Mouse (Mus musculus) urinary bladder, adult 18-20 months (tissue): ENCODE results near the gene Sppl3.

Experiments
- DNase-seq, 2 experiments: peaks; one replicate each; pipeline ENCODE4 v3.0.0; 2022; ENCODE audit warnings: low spot score in 2 of 2, mixed read lengths in 2 of 2

Sppl3 gene

DNA sequence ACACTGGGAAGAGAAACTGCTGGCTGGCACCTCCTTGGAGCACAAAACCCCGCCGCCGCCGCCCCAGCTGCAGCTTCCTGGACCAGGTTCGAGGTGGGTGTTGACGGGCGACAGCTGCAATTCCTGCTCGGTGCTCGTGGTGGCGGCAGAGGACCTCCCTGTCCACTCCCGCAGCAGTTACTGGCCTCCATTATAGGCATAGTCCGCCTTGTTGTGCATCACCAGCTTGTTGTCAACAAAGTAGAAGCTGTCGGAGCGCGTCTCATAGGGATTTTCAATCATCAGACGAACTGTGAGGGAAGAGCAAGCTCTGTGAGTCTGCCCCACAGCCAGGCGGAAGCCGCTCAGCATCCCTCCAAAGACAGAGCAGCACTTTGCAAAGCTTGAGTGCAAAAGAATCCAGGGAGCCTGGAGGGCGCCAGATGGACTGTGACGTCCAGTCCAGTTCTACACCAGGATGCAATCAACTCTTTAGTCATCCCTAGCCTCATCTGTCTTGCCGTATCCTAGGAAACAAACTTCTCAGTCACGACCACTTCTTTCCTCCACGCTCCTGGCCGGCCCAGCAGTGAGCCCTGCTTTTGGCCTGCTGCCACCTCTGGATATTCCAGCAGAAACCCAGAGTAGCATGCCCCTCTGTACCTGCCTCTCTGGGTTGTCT is 114.4 kb downstream of the Sppl3 start:
- DNase-seq: peak; percentile 71 to 74

GRCm38 (mm10) chr5:115126578-115127312 is 115.8 kb downstream of the Sppl3 start:
- peak in 1 of 2 experiments; percentile 28 for DNase-seq

DNA sequence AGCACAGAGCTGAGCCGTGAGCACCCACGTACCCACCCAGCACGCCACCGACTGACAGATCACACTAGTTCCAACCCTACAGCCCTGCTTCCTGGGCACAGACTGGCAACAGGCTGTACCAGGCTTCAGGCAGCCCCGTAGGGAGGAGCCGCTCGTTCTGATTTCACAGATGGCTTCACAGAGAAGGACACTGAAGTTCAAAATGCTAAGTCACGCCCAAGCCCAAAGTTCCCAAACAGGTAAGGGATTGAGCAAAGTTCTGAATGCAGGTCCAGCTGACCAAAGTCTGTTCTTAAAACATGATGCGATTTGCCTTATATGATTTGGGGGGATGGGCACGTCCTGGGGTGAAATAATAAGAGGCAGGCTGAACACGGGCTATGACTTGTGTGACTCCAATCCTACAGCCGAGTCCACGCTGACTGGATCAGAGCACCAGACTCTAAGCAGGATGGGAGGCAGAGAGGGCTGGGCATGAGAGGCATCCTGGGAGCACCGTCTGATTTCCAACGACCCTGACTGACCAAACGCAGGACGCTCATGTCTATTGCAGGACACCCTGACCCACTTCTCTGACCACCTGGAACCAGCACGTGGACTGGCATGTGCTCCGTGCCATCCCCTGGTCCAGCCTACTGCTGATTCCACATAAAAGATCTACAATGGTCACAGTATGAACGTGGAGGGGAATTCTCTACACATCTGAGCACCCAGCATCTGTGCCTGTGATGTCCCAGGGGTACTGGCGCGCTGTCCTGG is 116.7 kb downstream of the Sppl3 start:
- no peak for DNase-seq

DNA sequence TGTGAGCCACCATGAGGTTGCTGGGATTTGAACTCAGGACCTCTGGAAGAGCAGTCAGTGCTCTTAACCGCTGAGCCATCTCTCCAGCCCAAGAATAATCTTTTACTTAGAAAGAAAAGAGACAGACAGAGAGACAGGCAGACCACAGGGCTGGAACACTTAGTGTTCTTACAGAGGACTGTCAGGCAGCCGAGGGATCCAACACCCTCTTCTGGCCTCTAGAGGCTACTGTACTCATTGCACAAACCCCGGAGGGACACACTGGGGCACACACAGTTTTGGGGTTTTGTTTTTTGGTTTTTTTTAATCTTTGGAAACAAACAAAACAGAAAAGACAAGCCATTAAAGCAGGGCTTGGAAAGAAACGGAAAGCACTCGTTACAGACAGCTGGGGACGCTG is 118.4 kb downstream of the Sppl3 start:
- no peak for DNase-seq

DNA sequence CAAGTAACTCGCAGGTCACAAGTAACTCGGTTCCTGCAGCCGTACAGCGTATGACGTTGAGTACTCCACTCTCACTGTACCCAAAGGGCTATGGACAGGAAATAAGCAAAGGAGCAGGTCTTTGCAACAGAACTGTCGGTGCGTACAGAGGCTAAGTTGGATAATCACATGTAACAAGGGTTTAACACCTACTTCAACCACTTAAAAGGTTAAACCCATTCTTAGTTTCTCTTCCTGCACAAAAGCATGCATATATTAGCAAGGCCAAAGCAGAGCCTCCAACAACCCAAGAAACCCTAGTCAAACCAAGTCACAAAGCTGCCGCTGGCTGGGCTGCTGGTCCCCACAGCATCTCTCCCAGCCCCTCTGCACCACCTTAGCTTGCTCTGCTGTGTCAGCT is 121.5 kb downstream of the Sppl3 start:
- DNase-seq: no peak

DNA sequence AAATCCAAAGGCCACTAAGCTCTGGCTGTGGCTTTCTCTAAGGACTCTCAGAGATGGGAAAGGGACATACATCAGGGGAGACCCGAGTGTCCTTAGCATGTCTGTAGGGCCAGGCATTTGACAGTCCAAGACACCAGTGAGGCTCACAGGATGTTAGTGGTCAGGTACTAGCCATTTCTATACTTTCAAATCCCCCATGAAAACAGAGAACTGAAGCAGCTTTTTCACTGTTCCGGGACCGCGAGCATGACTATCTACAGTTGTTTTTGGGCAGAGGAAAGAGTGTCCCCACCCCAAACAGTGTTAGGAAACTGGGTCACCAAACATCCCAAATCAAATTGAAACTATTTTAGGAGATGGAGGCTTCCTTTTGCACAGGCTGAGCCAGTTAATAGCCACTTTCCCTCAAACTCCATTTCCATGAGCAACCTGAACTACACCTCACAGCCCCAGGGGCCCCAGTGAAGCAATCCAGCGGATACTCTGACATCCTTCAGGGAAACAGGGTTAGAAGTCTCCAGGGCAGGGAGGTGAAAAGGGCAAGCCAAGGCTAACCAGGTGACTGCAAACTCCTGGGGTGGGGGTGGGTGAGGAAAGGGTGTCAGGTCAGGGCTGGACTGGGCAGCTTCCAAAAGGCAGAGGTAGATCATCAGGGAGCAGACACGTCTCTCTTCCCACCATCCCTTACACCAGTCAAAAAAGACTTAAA is 122.6 kb downstream of the Sppl3 start:
- no peak for DNase-seq

GRCm38 (mm10) chr5:115134234-115135165 is 123.6 kb downstream of the Sppl3 start, which contains the start of gene Unc119b:
TSS of gene Unc119b (minus strand) at chr5:115134975.
- DNase-seq: peak; percentile 80 to 88

DNA sequence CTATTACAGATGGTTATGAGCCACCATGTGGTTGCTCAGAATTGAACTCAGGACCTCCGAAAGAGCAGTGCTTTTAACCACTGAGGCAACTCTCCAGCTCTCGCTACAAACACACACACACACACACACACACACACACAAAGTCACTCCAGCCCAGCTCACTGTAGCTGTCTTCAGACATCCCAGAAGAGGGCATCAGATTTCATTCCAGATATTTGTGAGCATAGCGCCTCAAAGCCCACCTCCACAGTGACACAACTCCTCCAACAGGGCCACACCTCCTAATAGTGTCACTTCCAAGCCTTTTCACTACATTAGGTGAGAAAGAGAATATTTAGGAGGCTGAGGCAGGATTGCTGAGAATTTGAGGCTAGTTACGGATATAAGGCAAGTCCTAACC is 128.2 kb downstream of the Sppl3 start:
- no peak for DNase-seq

DNA sequence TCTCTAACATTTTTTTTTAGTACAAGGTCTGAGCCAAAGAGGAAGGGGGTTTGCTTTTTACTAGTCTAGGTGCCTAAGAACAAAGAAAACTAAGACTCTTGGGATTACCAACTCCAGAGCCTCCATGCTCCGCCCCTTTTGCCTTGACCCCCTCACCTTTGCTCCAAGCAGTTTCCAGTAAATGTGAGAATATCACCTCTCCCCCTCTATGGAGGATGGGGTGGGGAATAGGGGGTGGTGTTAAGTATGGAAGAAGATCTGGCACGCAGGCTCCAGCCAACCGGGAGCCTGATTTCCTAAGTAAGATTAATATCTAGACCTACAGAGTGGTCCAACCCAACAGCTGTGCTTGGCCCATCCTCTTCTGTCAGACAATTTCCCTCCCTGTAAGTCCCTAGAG is 129.8 kb downstream of the Sppl3 start:
- DNase-seq: no peak

DNA sequence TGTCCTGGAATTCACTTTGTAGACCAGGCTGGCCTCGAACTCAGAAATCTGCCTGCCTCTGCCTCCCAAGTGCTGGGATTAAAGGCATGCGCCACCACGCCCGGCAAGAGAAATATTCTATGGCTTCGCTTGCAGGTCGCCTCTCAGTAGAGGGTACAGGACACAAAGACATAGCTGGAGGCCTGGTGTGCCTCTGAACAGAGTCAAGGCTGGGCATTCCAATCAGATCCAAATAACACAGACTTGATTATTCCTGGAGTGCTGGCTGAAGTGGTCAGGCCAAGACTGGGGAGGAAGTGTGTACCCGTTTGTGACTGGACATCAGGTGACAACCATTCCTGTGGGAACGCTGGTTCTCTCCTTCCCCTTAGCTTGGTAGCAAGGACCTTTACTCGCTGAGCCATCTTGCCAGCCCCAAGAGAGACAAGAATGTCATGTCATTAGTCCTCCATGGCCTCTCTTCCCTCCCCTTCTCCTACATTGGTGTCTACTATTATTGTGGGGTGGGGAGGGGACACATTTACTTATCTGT is 131.3 kb downstream of the Sppl3 start:
- DNase-seq: no peak

DNA sequence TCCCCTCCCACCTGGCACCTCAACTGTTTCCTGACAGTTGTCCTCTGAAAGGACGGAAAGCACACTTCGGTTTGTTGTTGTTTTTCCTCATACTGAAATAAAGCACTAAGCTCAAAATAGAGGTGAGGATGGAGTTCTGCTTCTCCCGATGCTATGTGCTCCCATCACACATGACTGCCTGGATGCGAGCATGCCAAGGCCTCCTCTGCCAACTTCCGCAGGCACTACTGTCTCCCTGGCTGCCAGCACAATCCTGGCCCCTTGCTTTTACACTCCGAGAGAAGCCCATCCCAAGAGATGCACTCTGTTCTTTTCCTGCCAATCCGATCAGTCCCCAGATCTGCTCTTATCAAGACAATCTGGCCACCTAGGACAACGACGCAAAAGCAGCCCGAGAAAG is 132.6 kb downstream of the Sppl3 start:
- DNase-seq: no peak

GRCm38 (mm10) chr5:115144471-115144870 is 133.5 kb downstream of the Sppl3 start:
- no peak for DNase-seq

GRCm38 (mm10) chr5:115145253-115145968 is 134.5 kb downstream of the Sppl3 start:
- no peak for DNase-seq

DNA sequence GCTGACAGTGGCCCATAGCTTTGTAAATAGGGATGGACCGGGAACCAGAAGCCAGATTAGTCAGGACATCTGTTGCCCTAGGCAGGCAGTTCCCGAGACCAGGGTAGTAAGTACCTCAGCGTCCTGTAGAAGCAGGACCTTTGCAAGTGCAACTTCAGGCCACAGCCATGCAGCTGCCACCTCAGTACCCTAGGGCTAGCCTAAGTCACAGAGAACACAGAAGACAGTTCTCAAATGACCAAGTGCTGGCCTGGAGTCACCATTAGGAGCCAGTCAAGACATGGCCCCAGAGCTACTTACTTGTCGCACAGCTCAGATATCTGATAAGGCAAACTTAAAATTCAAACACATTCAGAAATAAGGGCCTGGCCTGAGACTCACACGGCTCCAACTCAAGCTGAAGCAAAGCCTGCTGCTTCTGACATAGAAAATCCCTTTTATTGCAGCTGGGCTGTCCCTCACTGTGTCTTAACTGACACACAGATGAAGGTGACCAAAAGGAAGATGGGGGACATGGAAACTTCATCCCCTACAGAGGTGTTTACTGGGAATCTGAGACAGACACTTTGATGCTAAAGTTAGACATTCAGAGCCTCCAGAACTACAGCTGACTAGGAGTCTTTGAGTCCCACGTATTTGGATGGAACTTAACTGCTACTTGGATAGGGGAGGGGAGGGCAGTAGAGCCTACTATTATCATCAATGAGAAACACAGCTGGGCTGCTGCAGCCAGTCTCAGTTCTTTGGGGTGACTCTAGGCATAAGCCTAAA is 135.2 kb downstream of the Sppl3 start:
- DNase-seq: no peak

- DNase-seq: no peak
These were observed 135.8 kb downstream of the Sppl3 start for GRCm38 (mm10) chr5:115146747-115147130.

DNA sequence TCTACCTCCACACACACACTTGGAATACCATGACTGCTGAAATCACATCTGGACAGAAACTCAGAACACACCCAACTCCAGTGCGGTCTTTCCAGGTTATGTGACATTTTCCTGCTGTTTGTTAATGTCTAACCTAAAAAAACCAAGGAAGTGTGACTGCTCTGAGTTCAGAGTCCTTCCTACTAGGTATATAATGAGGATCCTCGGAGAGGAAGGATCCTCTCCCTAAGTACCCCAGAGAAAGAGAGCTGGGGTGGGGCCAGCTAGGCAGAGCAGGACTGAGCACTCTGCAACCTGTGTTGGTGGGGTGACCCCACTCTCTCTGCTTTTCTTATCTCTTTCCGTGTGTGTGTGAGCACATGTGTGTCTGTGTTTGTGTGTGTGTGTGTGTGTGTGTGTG is 136.5 kb downstream of the Sppl3 start:
- DNase-seq: no peak

GRCm38 (mm10) chr5:115148378-115148777 is 137.4 kb downstream of the Sppl3 start:
- no peak for DNase-seq
